Mouse (Mus musculus): Measurements from ENCODE around the gene Slc6a16. TPM values are rescaled to one million over a fixed set of nuclear protein-coding genes. Genes with fewer than 3 reads are reported as not detected.
"Not testable (repeated sequence)": the region's sequence is repeated elsewhere in the genome, so short reads cannot be mapped to it uniquely, and the experiment has no call there.

Slc6a16 gene
- polyA plus RNA-seq, 1 experiment from 2014 or later, result 0.37 TPM

- 10% methylated on average over 29 of the region's 29 CpGs for WGBS
- H3K9me3 ChIP-seq (replicated peaks), result no peaks in the 10 kb centered on the region
- H3K9ac ChIP-seq, result peak overlapping the region; percentile 62
- H3K4me1 ChIP-seq (replicated peaks), result peaks cover 57% of the 10 kb centered on the region
- peak overlapping the region; percentile 26; the same call in 1 of the 2 replicates for H3K4me3 ChIP-seq
- no peak for ATAC-seq (ENCODE audit: insufficient number of reproducible peaks, low FRiP score)
- peak overlapping the region; percentile 67 for H3K27ac ChIP-seq (ENCODE audit: poor library complexity, severe bottlenecking)
- H3K4me2 ChIP-seq, result peak overlapping the region; percentile 66
- peaks cover 41% of the 10 kb centered on the region for H3K36me3 ChIP-seq
- H3K27me3 ChIP-seq (replicated peaks), result peaks cover 21% of the 10 kb centered on the region
Observed at GRCm38 (mm10) chr7:45234333-45234841, 6.5 kb upstream of the Slc6a16 start.

GRCm38 (mm10) chr7:45234922-45235571, 5.8 kb upstream of the Slc6a16 start:
- Histone ChIP-seq H3K9ac (peak overlapping the region; percentile 62), H3K9me3 (replicated peaks) (no peaks in the 10 kb centered on the region), H3K4me2 (peak overlapping the region; percentile 66), H3K27me3 (replicated peaks) (peaks cover 23% of the 10 kb centered on the region), H3K36me3 (peaks cover 35% of the 10 kb centered on the region), H3K4me1 (replicated peaks) (peaks cover 57% of the 10 kb centered on the region), H3K27ac (ENCODE audit: poor library complexity, severe bottlenecking) (peak overlapping the region; percentile 67), H3K4me3 (peak overlapping the region; percentile 26)
- WGBS, result 2% methylated on average over 21 of the region's 21 CpGs
- ATAC-seq (ENCODE audit: insufficient number of reproducible peaks, low FRiP score), result peak; percentile 82

- Histone ChIP-seq H3K4me1 (replicated peaks) (peaks cover 61% of the 10 kb centered on the region), H3K9ac (peak overlapping the region; percentile 57), H3K9me3 (replicated peaks) (no peaks in the 10 kb centered on the region), H3K27me3 (replicated peaks) (peaks cover 24% of the 10 kb centered on the region), H3K4me3 (peak overlapping the region; percentile 26), H3K36me3 (peaks cover 35% of the 10 kb centered on the region), H3K27ac (ENCODE audit: poor library complexity, severe bottlenecking) (peak overlapping the region; percentile 67), H3K4me2 (peak overlapping the region; percentile 66)
- ATAC-seq (ENCODE audit: insufficient number of reproducible peaks, low FRiP score), result no peak
- WGBS, result 35% methylated on average over 17 of the region's 17 CpGs
Observed at GRCm38 (mm10) chr7:45235656-45236180, 5.2 kb upstream of the Slc6a16 start.

- Histone ChIP-seq H3K4me2 (peak overlapping the region; percentile 5), H3K9ac (no peak overlapping the region), H3K27me3 (replicated peaks) (peaks cover 24% of the 10 kb centered on the region), H3K4me1 (replicated peaks) (peaks cover 46% of the 10 kb centered on the region), H3K27ac (ENCODE audit: poor library complexity, severe bottlenecking) (no peak overlapping the region), H3K9me3 (replicated peaks) (no peaks in the 10 kb centered on the region), H3K4me3 (no peak overlapping the region), H3K36me3 (peaks cover 12% of the 10 kb centered on the region)
- 71% methylated on average over 17 of the region's 17 CpGs for WGBS
- no peak for ATAC-seq (ENCODE audit: insufficient number of reproducible peaks, low FRiP score)
Observed at GRCm38 (mm10) chr7:45237747-45238699, 2.9 kb upstream of the Slc6a16 start.

GRCm38 (mm10) chr7:45238723-45239496, 2.0 kb upstream of the Slc6a16 start, which contains the start of gene Cd37:
TSS of gene Cd37 (minus strand) at chr7:45239115.
- no peak within 1 kb of the TSS for H3K9ac ChIP-seq
- ATAC-seq (ENCODE audit: insufficient number of reproducible peaks, low FRiP score), result no peak
- H3K4me2 ChIP-seq, result peak within 1 kb of the TSS; percentile 5
- no peak within 1 kb of the TSS for H3K27ac ChIP-seq (ENCODE audit: poor library complexity, severe bottlenecking)
- H3K27me3 ChIP-seq (replicated peaks), result peaks cover 24% of the 10 kb centered on the region
- no peak within 1 kb of the TSS for H3K4me3 ChIP-seq
- 33% methylated on average over 20 of the region's 20 CpGs for WGBS
- peaks cover 5% of the 10 kb centered on the region for H3K36me3 ChIP-seq
- peaks cover 37% of the 10 kb centered on the region for H3K4me1 ChIP-seq (replicated peaks)
- no peaks in the 10 kb centered on the region for H3K9me3 ChIP-seq (replicated peaks)

GRCm38 (mm10) chr7:45240109-45240508, 776 bp upstream of the Slc6a16 start:
- Histone ChIP-seq H3K27me3 (replicated peaks) (peaks cover 24% of the 10 kb centered on the region), H3K27ac (ENCODE audit: poor library complexity, severe bottlenecking) (no peak overlapping the region), H3K4me3 (no peak overlapping the region), H3K4me1 (replicated peaks) (peaks cover 27% of the 10 kb centered on the region), H3K4me2 (no peak overlapping the region), H3K9me3 (replicated peaks) (no peaks in the 10 kb centered on the region), H3K36me3 (no peaks in the 10 kb centered on the region), H3K9ac (no peak overlapping the region)
- WGBS, result 80% methylated on average over 7 of the region's 7 CpGs
- ATAC-seq (ENCODE audit: insufficient number of reproducible peaks, low FRiP score), result no peak

- no peak overlapping the region for H3K27ac ChIP-seq (ENCODE audit: poor library complexity, severe bottlenecking)
- no peak for ATAC-seq (ENCODE audit: insufficient number of reproducible peaks, low FRiP score)
- H3K27me3 ChIP-seq (replicated peaks), result peaks cover 24% of the 10 kb centered on the region
- peak overlapping the region; percentile 58 for H3K9ac ChIP-seq
- peaks cover 16% of the 10 kb centered on the region for H3K4me1 ChIP-seq (replicated peaks)
- H3K4me3 ChIP-seq, result peak overlapping the region; percentile 33
- no peaks in the 10 kb centered on the region for H3K36me3 ChIP-seq
- WGBS, result 79% methylated on average over 6 of the region's 6 CpGs
- no peaks in the 10 kb centered on the region for H3K9me3 ChIP-seq (replicated peaks)
- H3K4me2 ChIP-seq, result peak overlapping the region; percentile 58
Observed at GRCm38 (mm10) chr7:45241389-45241749, 484 bp downstream of the Slc6a16 start.

GRCm38 (mm10) chr7:45247666-45248065, 6.8 kb downstream of the Slc6a16 start:
- no peaks in the 10 kb centered on the region for H3K4me1 ChIP-seq (replicated peaks)
- no peaks in the 10 kb centered on the region for H3K36me3 ChIP-seq
- H3K9ac ChIP-seq, result no peak overlapping the region
- 42% methylated on average over 3 of the region's 3 CpGs for WGBS
- no peak overlapping the region for H3K4me2 ChIP-seq
- H3K27ac ChIP-seq (ENCODE audit: poor library complexity, severe bottlenecking), result no peak overlapping the region
- no peak overlapping the region for H3K4me3 ChIP-seq
- no peaks in the 10 kb centered on the region for H3K27me3 ChIP-seq (replicated peaks)
- H3K9me3 ChIP-seq (replicated peaks), result no peaks in the 10 kb centered on the region
- no peak for ATAC-seq (ENCODE audit: insufficient number of reproducible peaks, low FRiP score)

GRCm38 (mm10) chr7:45253806-45254205, 12.9 kb downstream of the Slc6a16 start:
- peaks cover 9% of the 10 kb centered on the region; the same call in 1 of the 2 replicates for H3K27me3 ChIP-seq (replicated peaks)
- 84% methylated on average over 8 of the region's 8 CpGs for WGBS
- no peak overlapping the region for H3K4me3 ChIP-seq
- no peaks in the 10 kb centered on the region for H3K9me3 ChIP-seq (replicated peaks)
- no peak overlapping the region for H3K4me2 ChIP-seq
- peaks cover 11% of the 10 kb centered on the region; the same call in 1 of the 2 replicates for H3K4me1 ChIP-seq (replicated peaks)
- ATAC-seq (ENCODE audit: insufficient number of reproducible peaks, low FRiP score), result no peak
- H3K9ac ChIP-seq, result no peak overlapping the region
- H3K36me3 ChIP-seq, result no peaks in the 10 kb centered on the region
- no peak overlapping the region for H3K27ac ChIP-seq (ENCODE audit: poor library complexity, severe bottlenecking)

GRCm38 (mm10) chr7:45255822-45256221, 14.9 kb downstream of the Slc6a16 start:
- not testable (repeated sequence) for ATAC-seq (ENCODE audit: insufficient number of reproducible peaks, low FRiP score)
- WGBS, result 65% methylated on average over 7 of the region's 7 CpGs

More at GRCm38 (mm10) chr7:45255822-45256221, 14.9 kb downstream of the Slc6a16 start:
- H3K9me3 ChIP-seq (replicated peaks); H3K9ac ChIP-seq; H3K27ac ChIP-seq (ENCODE audit: poor library complexity, severe bottlenecking); H3K36me3 ChIP-seq; H3K4me3 ChIP-seq; H3K4me2 ChIP-seq: not testable (repeated sequence)
- peaks cover 11% of the 10 kb centered on the region; the same call in 1 of the 2 replicates for H3K4me1 ChIP-seq (replicated peaks)
- peaks cover 17% of the 10 kb centered on the region; the same call in 1 of the 2 replicates for H3K27me3 ChIP-seq (replicated peaks)
